Mouse (Mus musculus): ENCODE measurements at regions not wholly inside any gene's neighbourhood (a gene's known extent, or its start where the extent isn't known, plus 50 kb on each side); places are given as distances from the start of the nearest gene placed in this dataset.

GRCm38 (mm10) chr6:51289067-51289725, 143.3 kb upstream of the Nfe2l3 start:
- DNase-seq (ENCODE audit: extremely low spot score in 1 of 2, low spot score in 1 of 2) = no peak

DNA sequence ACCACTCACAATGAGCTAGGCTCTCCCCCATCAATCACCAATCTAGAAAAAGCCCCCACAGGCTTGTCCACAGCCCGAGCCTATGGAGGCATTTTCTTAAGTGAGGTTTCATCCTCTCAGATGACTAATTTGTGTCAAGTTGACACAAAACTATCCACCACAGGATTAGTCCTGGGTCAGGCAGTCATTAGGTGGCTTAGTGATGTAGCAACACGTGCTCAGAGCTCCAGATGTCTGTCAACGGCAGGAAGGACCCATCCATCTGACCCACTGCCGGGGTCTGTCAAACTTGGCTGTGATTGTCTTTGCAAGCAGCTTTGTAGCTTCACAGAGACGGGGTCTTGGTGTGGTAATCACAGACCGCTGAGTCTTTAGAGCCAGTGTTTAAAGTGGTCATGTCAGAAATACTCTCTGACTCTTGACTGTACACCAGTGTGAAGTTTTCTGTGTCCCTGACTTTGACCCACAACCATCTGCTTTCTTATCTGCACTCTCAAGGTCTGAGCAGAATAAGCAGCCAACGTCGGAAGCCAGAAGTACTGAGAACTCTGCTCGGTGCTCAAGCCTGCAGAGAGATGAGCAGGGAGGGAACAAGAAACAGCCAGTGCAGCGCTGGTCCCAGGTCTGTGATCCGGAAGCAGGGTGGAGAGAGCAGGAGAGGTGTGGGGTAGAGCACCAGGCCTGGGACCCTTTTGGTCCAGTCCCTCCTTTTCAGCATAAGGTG, 131.6 kb upstream of the Nfe2l3 start:
- no peak for DNase-seq (ENCODE audit: extremely low spot score in 1 of 2, low spot score in 1 of 2)

DNA sequence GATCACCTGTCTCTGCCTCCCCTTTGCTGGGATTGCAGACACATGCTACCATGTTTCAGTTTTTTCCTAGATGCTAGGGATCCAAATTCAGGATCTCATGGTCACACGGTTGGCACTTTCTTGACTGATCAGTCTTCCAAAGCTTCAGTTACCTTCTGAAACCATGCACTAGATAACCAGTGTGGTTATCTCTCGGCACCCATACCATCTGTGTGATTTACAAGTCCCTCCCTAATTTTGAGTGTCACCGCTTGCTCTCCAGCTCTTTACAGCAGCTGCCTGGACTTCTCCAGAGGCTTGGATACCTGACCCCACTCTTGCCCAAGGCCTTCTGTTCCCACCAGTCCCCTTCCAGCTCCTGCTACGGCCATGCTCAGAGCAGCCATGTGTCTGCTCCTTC, 130.6 kb upstream of the Nfe2l3 start:
- DNase-seq (ENCODE audit: extremely low spot score in 1 of 2, low spot score in 1 of 2) = no peak

DNA sequence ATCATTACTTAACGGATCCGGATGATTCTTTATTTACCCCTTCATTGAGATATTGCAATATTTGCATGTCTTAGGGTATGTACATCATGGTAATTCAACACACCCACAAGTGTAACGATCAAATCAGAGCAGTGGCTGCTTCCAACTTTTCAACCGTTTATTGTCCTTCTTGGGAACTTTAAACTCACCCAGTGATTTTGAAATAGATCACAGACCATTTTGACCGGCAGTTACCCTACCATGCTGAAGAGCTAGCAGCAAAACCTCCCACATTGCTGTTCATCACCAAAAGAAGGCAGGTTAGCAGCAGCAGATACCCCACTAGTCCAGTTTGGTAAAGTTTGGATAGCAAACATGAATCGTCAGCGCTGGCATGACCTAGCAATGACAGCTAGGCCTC, 130.2 kb upstream of the Nfe2l3 start:
- DNase-seq (ENCODE audit: extremely low spot score in 1 of 2, low spot score in 1 of 2) = no peak

- no peak for DNase-seq (ENCODE audit: extremely low spot score in 1 of 2, low spot score in 1 of 2)
Measured at GRCm38 (mm10) chr6:51318341-51318740, 114.1 kb upstream of the Nfe2l3 start.

GRCm38 (mm10) chr6:51320019-51320418, 112.5 kb upstream of the Nfe2l3 start:
- no peak for DNase-seq (ENCODE audit: extremely low spot score in 1 of 2, low spot score in 1 of 2)

GRCm38 (mm10) chr6:51320676-51321419, 111.6 kb upstream of the Nfe2l3 start:
- no peak for DNase-seq (ENCODE audit: extremely low spot score in 1 of 2, low spot score in 1 of 2)

GRCm38 (mm10) chr6:51326103-51326829, 106.2 kb upstream of the Nfe2l3 start:
- no peak for DNase-seq (ENCODE audit: extremely low spot score in 1 of 2, low spot score in 1 of 2)

DNA sequence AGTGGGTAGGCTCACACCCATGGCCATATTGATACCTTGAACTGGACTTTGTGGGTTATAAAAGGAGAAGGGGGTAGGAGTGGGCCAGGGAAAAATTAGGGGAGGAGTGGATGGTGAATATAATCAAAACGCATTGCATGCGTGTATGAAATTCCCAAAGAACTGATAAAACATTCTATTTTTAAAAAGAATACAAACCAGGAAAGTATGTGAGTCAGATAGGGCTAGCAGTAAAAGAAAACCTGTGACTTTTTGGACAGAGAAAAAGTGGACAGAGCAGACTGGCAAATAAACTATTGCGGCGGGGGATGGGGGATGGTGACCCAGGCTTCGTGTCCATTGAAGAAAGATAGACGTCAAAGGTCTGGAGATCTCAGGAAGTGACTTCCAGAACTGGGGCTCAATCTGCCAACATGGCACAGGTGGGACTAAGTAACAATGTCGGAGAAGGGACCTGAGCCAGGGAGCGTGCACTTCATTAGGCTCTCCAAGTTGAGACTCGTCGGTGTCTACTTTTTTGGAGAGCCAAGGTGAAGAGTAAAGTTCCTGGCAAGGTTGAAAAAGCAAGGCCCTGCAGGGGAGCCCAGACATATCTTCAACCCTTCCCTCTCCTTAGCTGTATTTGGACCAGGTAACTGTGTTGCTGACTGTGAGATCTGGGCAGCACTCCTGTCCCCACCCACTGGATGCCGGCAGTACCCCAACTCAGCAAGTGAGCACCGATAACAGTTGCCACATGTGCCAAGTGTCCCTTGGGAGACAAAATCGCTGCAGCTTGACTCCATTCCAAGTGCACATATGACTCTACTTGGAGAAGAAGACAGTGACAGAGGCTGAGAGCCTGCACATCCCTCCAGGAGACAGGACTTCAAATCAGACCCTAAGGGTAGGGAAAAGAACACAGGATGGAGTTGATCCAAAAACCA, 103.1 kb upstream of the Nfe2l3 start:
- no peak for DNase-seq (ENCODE audit: extremely low spot score in 1 of 2, low spot score in 1 of 2)

GRCm38 (mm10) chr6:51330069-51330706, 102.3 kb upstream of the Nfe2l3 start:
- no peak for DNase-seq (ENCODE audit: extremely low spot score in 1 of 2, low spot score in 1 of 2)

- DNase-seq (ENCODE audit: extremely low spot score in 1 of 2, low spot score in 1 of 2) = no peak
Measured at GRCm38 (mm10) chr6:51332841-51333240, 99.6 kb upstream of the Nfe2l3 start.

- no peak for DNase-seq (ENCODE audit: extremely low spot score in 1 of 2, low spot score in 1 of 2)
Measured at GRCm38 (mm10) chr6:51333722-51334360, 98.6 kb upstream of the Nfe2l3 start.

DNA sequence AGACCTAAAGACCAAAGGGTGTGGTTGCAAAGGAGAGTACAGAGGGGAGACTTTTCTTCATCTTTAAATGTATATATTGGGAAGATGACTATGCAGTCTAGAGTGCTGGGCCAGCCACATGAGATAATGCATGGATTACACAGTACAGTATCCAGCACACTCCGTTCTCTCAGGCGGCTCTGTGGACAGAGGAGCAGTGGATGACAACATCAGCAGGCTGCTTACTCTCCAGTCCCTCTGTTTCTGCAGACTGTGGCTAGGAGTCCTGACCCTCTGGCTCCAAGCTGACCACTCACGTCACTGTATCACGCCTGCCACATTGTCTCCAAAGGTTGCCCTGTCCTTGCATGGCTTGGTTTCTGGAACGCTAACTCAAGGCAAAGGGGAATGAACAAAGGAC, 97.2 kb upstream of the Nfe2l3 start:
- DNase-seq (ENCODE audit: extremely low spot score in 1 of 2, low spot score in 1 of 2) = no peak

DNA sequence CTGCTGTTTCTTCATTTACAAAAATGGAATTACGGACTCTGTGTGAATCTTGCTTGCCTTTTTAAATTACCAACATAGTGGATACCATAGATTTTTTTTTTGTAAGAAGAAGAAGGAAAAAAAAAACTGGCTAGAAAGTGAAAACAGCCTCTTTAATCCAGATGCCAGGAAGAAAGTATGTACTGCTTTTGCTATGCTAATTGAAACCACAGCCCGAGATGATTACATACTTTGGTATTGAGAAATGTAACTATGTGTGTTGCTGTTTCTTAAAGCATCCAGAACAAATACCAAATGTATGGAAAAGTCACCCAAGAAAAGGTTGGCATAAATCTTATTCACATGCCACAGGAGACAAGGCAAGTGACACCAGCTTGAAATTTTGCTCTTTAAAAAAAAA, 93.2 kb upstream of the Nfe2l3 start:
- no peak for DNase-seq (ENCODE audit: extremely low spot score in 1 of 2, low spot score in 1 of 2)

DNA sequence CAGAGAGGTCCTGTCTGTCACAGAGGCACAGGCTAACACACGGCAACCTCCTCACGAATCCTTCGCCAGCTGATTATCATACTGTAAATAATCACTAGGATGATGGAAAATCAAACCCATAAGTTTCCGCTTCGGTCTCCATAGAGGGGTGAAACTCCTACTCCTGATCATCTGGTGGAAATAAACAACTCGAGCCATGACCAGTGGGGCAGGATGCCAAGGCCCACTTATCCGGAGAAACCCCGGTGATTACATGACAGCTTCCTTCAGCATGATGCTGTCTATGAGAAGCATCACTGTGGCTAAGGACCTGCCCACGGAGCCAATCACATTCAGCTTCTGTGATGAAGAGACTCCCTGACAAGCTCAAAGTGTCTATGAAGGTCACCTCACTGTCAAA, 84.7 kb upstream of the Nfe2l3 start:
- no peak for DNase-seq (ENCODE audit: extremely low spot score in 1 of 2, low spot score in 1 of 2)

GRCm38 (mm10) chr6:51349771-51350170, 82.7 kb upstream of the Nfe2l3 start:
- DNase-seq (ENCODE audit: extremely low spot score in 1 of 2, low spot score in 1 of 2) = no peak

DNA sequence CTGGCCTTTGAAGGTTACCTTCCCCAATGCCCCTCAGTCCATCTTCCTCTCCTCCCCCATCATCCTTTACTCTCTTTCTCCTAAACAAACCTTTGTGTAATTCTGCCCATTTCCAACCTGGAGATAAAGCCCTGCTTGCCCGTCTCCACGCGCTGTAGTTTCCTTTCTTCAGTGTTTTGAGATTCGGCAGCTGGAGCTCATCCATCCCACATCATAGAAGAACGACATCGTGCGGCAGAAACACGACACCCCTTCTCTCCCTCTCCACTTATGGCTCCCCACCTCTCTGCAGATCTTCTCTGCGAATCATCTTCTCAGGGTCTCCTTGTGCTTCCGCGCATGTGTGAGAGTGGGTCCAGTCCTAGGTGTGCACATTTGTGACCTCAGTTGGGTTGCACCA, 77.4 kb upstream of the Nfe2l3 start:
- no peak for DNase-seq (ENCODE audit: extremely low spot score in 1 of 2, low spot score in 1 of 2)

GRCm38 (mm10) chr6:51361611-51362180, 70.8 kb upstream of the Nfe2l3 start:
- DNase-seq (ENCODE audit: extremely low spot score in 1 of 2, low spot score in 1 of 2) = no peak
